Mouse (Mus musculus): Measurements from ENCODE around the gene Slc44a2. TPM values are rescaled to one million over a fixed set of nuclear protein-coding genes. Genes with fewer than 3 reads are reported as not detected.
"Not testable (repeated sequence)": the region's sequence is repeated elsewhere in the genome, so short reads cannot be mapped to it uniquely, and the experiment has no call there.

Slc44a2 gene
- polyA plus RNA-seq, 1 experiment from 2014 or later: 85.2 TPM

DNA sequence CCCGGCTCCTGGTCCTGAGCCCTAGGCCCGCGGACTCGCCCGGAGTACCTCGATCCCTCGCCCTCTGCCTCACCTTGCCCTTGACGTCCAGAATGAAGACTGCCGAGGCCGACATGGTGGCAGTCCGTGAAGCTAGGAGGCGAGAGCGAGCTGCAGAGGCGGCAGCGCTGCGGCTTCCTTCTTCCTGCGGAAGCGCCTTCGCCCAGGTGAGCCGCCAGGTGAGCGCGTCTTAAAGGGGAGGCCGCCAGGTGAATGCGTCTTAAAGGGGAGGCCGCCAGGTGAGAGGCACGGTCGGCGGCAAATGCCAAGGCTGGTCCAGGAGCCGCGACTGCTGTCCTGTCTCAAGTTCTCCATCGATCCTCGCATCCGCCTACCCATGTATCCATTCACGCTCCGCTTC is 8.4 kb upstream of the Slc44a2 start, which contains the start of gene Ap1m2:
TSS of gene Ap1m2 (minus strand) at position 204 of the 400 bp plus-strand sequence.
- Histone ChIP-seq H3K4me1 (peaks cover 6% of the 10 kb centered on the region; the same call in 1 of the 2 replicates), H3K9ac (0 out of 2 replicates have a peak within 1 kb of the TSS, but pooled peaks have one; percentile 29), H3K36me3 (no peaks in the 10 kb centered on the region), H3K9me3 (no peaks in the 10 kb centered on the region), H3K4me2 (replicated peaks) (peak within 1 kb of the TSS; percentile 35), H3K27ac (no peak within 1 kb of the TSS), H3K27me3 (replicated peaks) (peaks cover 19% of the 10 kb centered on the region), H3K4me3 (peak within 1 kb of the TSS; percentile 7; the same call in 1 of the 2 replicates)
- no peak for ATAC-seq (ENCODE audit: low FRiP score, low read depth)
- WGBS: 8% methylated on average over 34 of the region's 35 CpGs

GRCm38 (mm10) chr9:21313394-21313793 is 7.1 kb upstream of the Slc44a2 start:
- Histone ChIP-seq H3K4me3 (no peak overlapping the region), H3K4me2 (replicated peaks) (no peak overlapping the region; the same call in 1 of the 2 replicates), H3K27ac (no peak overlapping the region), H3K4me1 (peaks cover 6% of the 10 kb centered on the region; the same call in 1 of the 2 replicates), H3K9ac (no peak overlapping the region), H3K36me3 (no peaks in the 10 kb centered on the region), H3K27me3 (replicated peaks) (peaks cover 19% of the 10 kb centered on the region), H3K9me3 (no peaks in the 10 kb centered on the region)
- peak; percentile 49; the same call in 1 of the 2 replicates for ATAC-seq (ENCODE audit: low FRiP score, low read depth)
- 7% methylated on average over 11 of the region's 11 CpGs for WGBS

DNA sequence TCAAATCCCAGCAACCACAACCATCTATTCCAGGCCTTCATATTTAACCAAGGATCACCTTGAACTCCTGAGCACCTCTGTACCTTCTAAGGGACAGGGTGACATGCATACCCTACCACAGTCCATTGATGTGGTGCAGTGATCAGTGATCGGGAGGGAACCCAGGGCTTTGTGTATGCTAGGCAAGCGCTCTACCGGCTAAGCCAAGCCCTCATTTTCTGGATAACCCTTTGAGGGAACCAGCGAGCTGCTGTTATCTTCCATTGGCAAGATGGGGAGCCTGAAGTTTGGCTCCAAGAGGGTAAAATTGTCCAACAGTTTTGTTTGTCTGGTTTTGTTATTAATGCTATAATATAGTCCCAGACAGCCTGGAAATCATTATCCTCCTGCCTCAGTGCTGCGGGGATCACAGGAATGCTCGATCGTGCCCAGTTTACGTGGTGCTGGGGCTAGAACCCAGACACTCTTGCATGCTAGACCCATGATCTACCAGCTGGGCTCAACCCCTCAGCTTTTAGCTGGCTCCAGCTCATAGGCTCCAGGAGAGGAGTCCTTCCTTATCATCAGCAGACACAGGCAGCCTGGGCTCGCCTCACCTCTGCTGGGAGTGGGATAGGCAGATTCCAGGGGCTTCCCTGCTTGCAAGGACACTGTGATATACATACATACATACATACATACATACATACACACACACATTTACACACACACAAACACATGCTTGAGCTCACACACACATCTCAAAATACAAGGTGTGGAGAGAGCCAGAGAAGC is 5.9 kb upstream of the Slc44a2 start:
- no peak overlapping the region for H3K4me3 ChIP-seq
- H3K4me1 ChIP-seq: peaks cover 6% of the 10 kb centered on the region; the same call in 1 of the 2 replicates
- no peak overlapping the region for H3K9ac ChIP-seq
- no peaks in the 10 kb centered on the region for H3K9me3 ChIP-seq
- H3K4me2 ChIP-seq (replicated peaks): no peak overlapping the region
- WGBS: 88% methylated on average over 9 of the region's 9 CpGs
- no peaks in the 10 kb centered on the region for H3K36me3 ChIP-seq
- no peak overlapping the region for H3K27ac ChIP-seq
- peaks cover 19% of the 10 kb centered on the region for H3K27me3 ChIP-seq (replicated peaks)
- no peak for ATAC-seq (ENCODE audit: low FRiP score, low read depth)

DNA sequence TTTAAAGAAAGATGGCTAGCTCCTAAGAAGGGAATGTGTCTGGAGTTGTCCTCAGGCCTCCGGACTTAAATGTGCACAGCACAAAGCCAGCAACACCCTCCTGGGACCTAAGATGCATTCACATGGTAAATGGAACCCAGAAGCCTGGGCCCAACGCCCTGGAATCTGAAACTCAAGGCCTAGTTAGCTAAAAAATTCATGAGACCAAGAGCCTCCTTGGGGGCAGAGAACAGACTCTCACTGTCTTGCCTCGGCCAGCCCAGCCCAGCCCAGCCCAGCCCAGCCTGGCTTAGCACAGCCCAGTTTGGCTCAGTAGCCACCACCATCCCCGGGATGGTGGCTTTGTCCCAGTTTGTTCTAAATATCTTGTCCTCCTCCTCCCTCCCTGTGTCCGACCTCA is 5.1 kb upstream of the Slc44a2 start:
- Histone ChIP-seq H3K36me3 (no peaks in the 10 kb centered on the region), H3K4me1 (peaks cover 6% of the 10 kb centered on the region; the same call in 1 of the 2 replicates), H3K9ac (no peak overlapping the region), H3K9me3 (no peaks in the 10 kb centered on the region), H3K4me3 (no peak overlapping the region), H3K4me2 (replicated peaks) (no peak overlapping the region), H3K27me3 (replicated peaks) (peaks cover 19% of the 10 kb centered on the region), H3K27ac (no peak overlapping the region)
- ATAC-seq (ENCODE audit: low FRiP score, low read depth): no peak
- 60% methylated on average over 5 of the region's 5 CpGs for WGBS

DNA sequence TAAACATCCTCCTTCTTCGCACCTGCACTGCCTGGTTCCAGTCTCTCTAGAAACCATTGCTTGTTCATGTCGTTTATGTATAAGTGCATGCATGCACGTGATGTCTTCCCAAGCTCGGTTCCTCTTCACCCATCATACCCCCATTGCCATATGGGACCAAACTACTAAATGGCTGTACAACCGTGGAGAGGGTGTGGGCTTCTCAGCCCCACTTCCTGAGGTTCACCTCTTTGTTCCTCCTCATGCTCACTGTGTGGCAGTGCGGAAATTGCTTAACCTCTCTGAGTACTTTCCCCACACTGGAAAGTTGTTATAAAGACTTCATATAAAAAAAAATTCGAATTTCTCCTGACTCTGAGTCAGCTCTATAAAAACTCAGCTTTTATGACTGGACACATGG is 3.8 kb upstream of the Slc44a2 start:
- no peak overlapping the region for H3K4me3 ChIP-seq
- H3K27me3 ChIP-seq (replicated peaks): peaks cover 11% of the 10 kb centered on the region
- H3K4me1 ChIP-seq: peaks cover 14% of the 10 kb centered on the region
- no peak overlapping the region for H3K4me2 ChIP-seq (replicated peaks)
- WGBS: 71% methylated on average over 7 of the region's 7 CpGs
- H3K36me3 ChIP-seq: no peaks in the 10 kb centered on the region
- no peak overlapping the region for H3K27ac ChIP-seq
- no peak overlapping the region for H3K9ac ChIP-seq
- no peak for ATAC-seq (ENCODE audit: low FRiP score, low read depth)
- H3K9me3 ChIP-seq: no peaks in the 10 kb centered on the region

DNA sequence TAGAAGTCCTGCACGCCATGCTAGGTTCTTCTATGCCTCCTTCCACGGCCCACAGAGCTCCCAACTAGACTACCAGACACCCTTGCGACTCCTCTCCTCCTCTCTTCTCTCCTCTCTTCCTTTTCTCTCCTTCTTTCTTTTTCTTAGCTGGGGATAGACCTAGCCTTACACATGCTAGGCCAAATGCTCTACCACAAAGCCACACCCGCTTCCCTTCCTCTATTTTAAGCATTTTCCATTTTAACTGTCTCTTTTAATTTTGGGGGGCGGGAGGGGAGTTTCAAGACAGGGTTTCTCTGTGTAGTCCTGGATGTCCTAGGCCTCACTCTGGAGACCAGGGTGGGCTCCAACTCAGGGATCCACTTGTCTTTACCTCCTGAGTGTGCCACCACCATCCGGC is 1.7 kb upstream of the Slc44a2 start:
- no peaks in the 10 kb centered on the region for H3K9me3 ChIP-seq
- H3K27me3 ChIP-seq (replicated peaks): no peaks in the 10 kb centered on the region
- H3K9ac ChIP-seq: no peak overlapping the region
- no peaks in the 10 kb centered on the region for H3K36me3 ChIP-seq
- H3K4me1 ChIP-seq: peaks cover 24% of the 10 kb centered on the region
- H3K27ac ChIP-seq: no peak overlapping the region
- H3K4me3 ChIP-seq: no peak overlapping the region
- no peak for ATAC-seq (ENCODE audit: low FRiP score, low read depth)
- 90% methylated on average over 6 of the region's 6 CpGs for WGBS
- no peak overlapping the region for H3K4me2 ChIP-seq (replicated peaks)

- 93% methylated on average over 4 of the region's 4 CpGs for WGBS
- Histone ChIP-seq H3K27ac (no peak overlapping the region), H3K4me1 (peaks cover 24% of the 10 kb centered on the region), H3K9me3 (no peaks in the 10 kb centered on the region), H3K9ac (no peak overlapping the region), H3K27me3 (replicated peaks) (no peaks in the 10 kb centered on the region), H3K36me3 (no peaks in the 10 kb centered on the region; the same call in 1 of the 2 replicates), H3K4me2 (replicated peaks) (no peak overlapping the region), H3K4me3 (no peak overlapping the region)
- ATAC-seq (ENCODE audit: low FRiP score, low read depth): no peak
These were observed 995 bp upstream of the Slc44a2 start for GRCm38 (mm10) chr9:21319503-21319902.

DNA sequence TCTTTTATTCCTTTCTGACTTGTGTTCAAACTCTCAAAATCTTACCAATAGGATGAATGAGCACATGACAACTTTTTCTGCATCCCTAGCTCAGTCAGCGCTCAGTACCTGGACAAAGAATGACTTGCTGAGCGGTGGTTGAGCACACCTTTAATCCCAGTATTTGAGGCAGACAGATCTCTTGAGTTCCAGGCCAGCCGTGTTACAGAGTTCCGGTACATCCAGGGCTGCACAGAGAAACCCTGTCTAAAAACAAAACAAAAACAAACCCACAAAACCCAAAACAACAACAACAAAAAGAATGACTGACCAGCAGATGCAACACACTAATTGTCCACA is 249 bp upstream of the Slc44a2 start:
- H3K9ac ChIP-seq: peak overlapping the region; percentile 78; the same call in 1 of the 2 replicates
- H3K4me3 ChIP-seq: peak overlapping the region; percentile 80
- H3K27ac ChIP-seq: no peak overlapping the region
- no peaks in the 10 kb centered on the region for H3K9me3 ChIP-seq
- WGBS: 32% methylated on average over 4 of the region's 4 CpGs
- peak overlapping the region; percentile 92 for H3K4me2 ChIP-seq (replicated peaks)
- peaks cover 3% of the 10 kb centered on the region; the same call in 1 of the 2 replicates for H3K36me3 ChIP-seq
- H3K4me1 ChIP-seq: peaks cover 24% of the 10 kb centered on the region
- ATAC-seq (ENCODE audit: low FRiP score, low read depth): peak; percentile 63
- H3K27me3 ChIP-seq (replicated peaks): no peaks in the 10 kb centered on the region

GRCm38 (mm10) chr9:21321513-21321835 is 976 bp downstream of the Slc44a2 start:
- Histone ChIP-seq H3K36me3 (peaks cover 4% of the 10 kb centered on the region), H3K9ac (peak overlapping the region; percentile 78), H3K4me3 (peak overlapping the region; percentile 80), H3K4me2 (replicated peaks) (peak overlapping the region; percentile 92), H3K4me1 (peaks cover 24% of the 10 kb centered on the region), H3K27me3 (replicated peaks) (no peaks in the 10 kb centered on the region), H3K27ac (no peak overlapping the region), H3K9me3 (no peaks in the 10 kb centered on the region)
- ATAC-seq (ENCODE audit: low FRiP score, low read depth): no peak
- 16% methylated on average over 6 of the region's 6 CpGs for WGBS

DNA sequence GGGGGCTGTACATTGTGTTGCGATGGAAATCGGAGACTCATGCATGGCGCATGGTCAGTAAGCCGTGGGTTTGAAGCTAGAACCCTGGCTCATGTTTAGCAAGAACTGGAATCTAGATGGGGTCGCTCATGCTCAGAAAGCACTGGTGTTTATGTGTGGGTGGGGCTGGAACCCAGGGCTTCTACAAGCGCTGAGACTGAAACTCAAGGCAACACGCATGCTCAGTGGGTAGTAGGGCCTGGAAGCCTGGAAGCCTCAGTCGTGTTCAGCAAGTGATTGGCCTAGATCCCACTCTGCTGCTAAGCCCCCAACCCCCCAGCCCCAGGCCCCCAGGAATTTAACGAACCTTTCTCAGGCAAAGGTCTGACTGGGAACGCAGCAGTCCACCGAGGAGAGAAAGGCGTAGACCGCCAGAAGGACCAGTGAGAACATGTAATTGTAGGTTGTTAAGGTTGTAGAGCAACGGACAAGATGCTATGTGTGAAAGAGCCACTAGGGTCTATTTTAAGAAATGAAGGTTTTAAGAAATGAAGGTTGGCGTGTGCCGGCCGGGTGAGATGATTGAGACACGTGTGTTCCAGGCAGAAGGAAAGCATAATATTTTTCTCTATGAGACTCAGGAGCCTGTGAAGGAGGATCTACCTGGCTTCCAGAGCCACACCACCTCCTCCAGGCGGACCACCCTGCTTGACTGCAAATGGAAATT is 1.9 kb downstream of the Slc44a2 start:
- Histone ChIP-seq H3K9me3 (no peaks in the 10 kb centered on the region), H3K36me3 (peaks cover 5% of the 10 kb centered on the region), H3K4me3 (no peak overlapping the region), H3K27me3 (replicated peaks) (no peaks in the 10 kb centered on the region), H3K9ac (no peak overlapping the region), H3K4me2 (replicated peaks) (peak overlapping the region; percentile 92; the same call in 1 of the 2 replicates), H3K4me1 (peaks cover 24% of the 10 kb centered on the region), H3K27ac (no peak overlapping the region)
- 88% methylated on average over 19 of the region's 19 CpGs for WGBS
- no peak for ATAC-seq (ENCODE audit: low FRiP score, low read depth)

- not testable (repeated sequence) for H3K36me3 ChIP-seq; H3K4me2 ChIP-seq (replicated peaks)
These were observed 2.4 kb downstream of the Slc44a2 start for GRCm38 (mm10) chr9:21322917-21323297.

DNA sequence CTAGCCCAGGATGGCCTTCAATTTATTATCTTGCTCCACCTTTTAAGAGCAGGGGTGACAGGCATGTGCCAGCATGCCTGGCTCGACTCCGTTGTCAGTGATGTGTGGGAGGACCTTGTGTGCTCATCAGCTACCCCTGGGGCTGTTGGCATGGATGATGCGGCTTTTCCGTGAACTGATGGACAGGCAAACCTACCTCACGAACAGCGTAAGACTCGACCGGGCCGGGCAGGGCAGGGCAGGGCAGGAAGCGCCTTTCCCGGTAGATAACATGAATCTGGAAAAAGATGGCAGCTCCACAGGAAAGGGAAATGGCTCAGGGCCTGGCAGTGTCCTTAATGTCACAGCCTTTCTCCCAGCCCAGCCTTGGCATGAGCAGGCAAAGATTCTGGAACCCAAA is 3.8 kb downstream of the Slc44a2 start:
- Histone ChIP-seq H3K4me1 (peaks cover 24% of the 10 kb centered on the region), H3K9me3 (no peaks in the 10 kb centered on the region), H3K4me3 (no peak overlapping the region), H3K27ac (no peak overlapping the region), H3K4me2 (replicated peaks) (no peak overlapping the region), H3K9ac (no peak overlapping the region), H3K27me3 (replicated peaks) (no peaks in the 10 kb centered on the region), H3K36me3 (peaks cover 5% of the 10 kb centered on the region)
- ATAC-seq (ENCODE audit: low FRiP score, low read depth): no peak
- 93% methylated on average over 11 of the region's 11 CpGs for WGBS

More at GRCm38 (mm10) chr9:21322917-21323297, 2.4 kb downstream of the Slc44a2 start:
- WGBS: 89% methylated on average over 8 of the region's 8 CpGs
- H3K9me3 ChIP-seq; H3K27me3 ChIP-seq (replicated peaks); H3K27ac ChIP-seq; H3K4me3 ChIP-seq; ATAC-seq (ENCODE audit: low FRiP score, low read depth); H3K9ac ChIP-seq: not testable (repeated sequence)
- peaks cover 24% of the 10 kb centered on the region for H3K4me1 ChIP-seq

Data from neural tube, embryonic 12.5 days (tissue).